Mouse (Mus musculus) heart, postnatal 36 days (tissue): ENCODE data around the gene Rabl3. TPM values are rescaled to one million over a fixed set of nuclear protein-coding genes. Genes with fewer than 3 reads are reported as not detected.

ENCODE experiments used
- DNase-seq, 2 experiments: peaks; one replicate each; pipeline ENCODE4 v3.0.0; 2021 to 2022
- intact Hi-C: fragments of 180-260 bp; cut with DNase I; formaldehyde crosslinking; loops from one replicate; pipeline ENCODE4 v1.15.1; 2025
- total RNA-seq, 2 experiments: library from RNA; stranded (reverse); gene quantifications; 2 replicates each; pipeline ENCODE4 v1.2.3; 2021

Rabl3 gene
- total RNA-seq, 2 experiments from 2014 or later, result 5.0 to 8.2 TPM

DNA sequence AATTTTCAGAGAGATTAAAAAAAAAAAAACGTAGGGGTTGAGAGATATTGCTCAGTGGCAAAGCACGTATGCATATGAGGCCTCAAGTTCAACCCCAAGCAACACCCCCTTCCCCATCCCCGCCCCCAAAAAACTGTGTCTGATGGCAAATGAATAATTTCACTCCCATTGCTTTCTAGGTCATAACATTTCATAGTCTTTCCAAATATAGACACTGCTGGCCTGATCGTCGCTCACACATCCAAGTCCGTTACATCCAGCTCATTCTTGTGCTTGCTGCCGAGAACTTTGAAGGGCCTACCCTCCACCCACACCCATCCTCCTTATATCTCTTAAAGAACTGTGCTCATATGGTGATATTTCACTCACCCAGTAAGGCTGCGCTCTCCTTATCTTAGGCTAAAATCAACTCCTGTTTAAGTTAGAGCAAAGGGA lies 45.5 kb downstream of the Rabl3 start:
- no peak for DNase-seq
- intact Hi-C loops, result no loop called here

DNA sequence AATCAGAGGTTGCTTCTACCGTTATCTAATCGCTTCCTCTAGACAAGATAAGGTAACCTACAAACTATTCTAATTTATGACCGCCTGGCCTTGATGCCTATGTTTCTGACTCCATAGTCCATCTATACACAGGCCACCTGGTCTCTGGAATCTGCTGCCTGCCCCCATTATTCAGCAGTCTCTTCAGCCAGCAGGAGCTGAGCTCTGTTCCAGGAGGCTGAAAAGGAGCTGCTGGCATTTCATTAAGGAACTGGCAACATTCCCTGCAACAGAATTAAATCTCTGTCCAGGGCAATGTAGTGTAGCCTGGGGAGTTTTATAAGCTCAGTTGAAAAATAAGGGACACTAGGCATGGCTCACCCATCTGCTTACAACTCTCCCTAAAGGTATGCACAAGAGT lies 51.2 kb downstream of the Rabl3 start:
- intact Hi-C loops, result no loop called here
- no peak for DNase-seq

GRCm38 (mm10) chr16:37591551-37591950 lies 51.9 kb downstream of the Rabl3 start:
- intact Hi-C loops, result no loop called here
- DNase-seq, result no peak

DNA sequence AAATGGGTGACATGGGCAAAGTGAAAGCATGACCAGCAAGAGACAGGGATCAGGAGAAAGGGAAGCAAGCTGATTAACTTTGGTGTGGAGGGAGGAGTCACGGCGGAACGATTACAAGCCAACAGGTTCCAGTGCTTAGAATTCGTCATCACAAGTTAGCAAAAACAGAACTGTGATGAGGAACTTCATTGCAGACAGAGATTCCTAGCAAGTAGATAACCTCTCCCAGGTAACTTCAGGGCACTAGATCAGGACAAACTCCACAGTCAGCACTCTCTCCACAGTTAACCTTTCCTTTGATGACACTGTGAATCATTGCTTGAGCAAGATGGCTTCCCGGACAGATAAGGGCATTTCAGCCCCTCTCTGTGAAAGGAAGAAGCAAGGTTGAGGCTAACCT lies 57.7 kb downstream of the Rabl3 start:
- intact Hi-C loops, result no loop called here
- DNase-seq, result no peak

DNA sequence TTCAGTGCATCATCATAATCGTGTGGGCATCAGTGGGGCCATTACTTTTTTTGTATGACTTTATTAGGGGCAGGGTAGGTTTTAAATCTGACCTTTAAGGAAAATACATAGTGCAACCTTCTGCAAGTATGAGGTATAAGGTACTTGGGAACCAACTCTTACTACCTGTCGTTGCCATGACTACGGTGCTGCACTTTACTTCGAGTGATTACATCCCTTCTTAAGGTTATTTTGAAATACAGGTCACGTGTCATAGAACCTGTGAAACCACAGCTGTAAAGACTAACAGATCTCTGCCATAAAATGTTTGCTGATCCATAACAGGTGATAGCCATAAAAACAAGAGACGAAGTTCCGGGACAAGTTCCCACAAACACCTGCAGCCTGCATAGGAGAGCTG lies 58.8 kb downstream of the Rabl3 start:
- intact Hi-C loops, result no loop called here
- no peak for DNase-seq

GRCm38 (mm10) chr16:37599326-37599725 lies 59.6 kb downstream of the Rabl3 start:
- DNase-seq, result no peak
- intact Hi-C loops, result no loop called here

DNA sequence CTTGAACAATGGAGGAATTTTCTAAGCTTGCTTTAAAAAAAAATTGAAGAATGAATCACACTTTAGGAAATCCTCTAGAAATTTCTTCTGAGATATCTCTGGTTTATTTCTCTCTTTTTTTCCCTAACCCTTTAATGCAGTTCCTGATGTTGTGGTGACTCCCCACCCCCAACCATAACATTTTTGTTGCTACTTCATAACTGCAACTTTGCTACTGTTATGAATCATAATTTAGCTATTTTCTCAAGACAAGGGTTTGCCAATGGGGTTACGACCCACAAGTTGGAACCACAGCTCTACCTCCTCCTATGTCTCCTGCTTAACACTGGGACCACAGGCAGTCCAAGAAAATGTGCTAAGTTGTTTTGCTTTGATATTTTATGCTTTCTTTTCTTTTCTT lies 63.7 kb downstream of the Rabl3 start:
- intact Hi-C loops, result no loop called here

GRCm38 (mm10) chr16:37604243-37604642 lies 64.6 kb downstream of the Rabl3 start:
- intact Hi-C loops, result no loop called here
- no peak for DNase-seq

More for the DNA sequence above, 63.7 kb downstream of the Rabl3 start:
- DNase-seq, result no peak

DNA sequence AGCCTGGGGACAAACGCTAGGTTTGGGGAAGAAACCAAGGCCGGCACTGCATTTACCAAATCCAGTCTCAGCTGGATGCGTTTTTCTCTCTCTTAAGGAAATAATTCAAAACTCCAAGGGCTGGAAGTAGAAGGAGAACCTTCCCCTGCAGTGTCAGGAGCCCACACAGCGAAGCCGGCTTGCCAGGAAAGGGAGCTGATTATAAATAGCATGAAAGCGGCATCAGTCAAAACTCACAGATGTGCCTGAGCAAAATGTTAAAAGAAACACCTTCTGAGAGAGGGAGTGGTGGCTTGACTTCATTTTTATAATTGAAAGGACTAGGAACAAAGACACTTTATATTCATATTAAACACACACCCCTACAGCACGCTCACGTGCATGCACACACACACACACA lies 70.6 kb downstream of the Rabl3 start:
- no peak for DNase-seq
- intact Hi-C loops, result no loop called here

GRCm38 (mm10) chr16:37611072-37611471 lies 71.4 kb downstream of the Rabl3 start:
- DNase-seq, result no peak
- intact Hi-C loops, result no loop called here

- intact Hi-C loops, result no loop called here
- DNase-seq, result no peak
These were observed 72.3 kb downstream of the Rabl3 start for GRCm38 (mm10) chr16:37612013-37612412.

- intact Hi-C loops, result no loop called here
- no peak for DNase-seq
These were observed 74.9 kb downstream of the Rabl3 start for GRCm38 (mm10) chr16:37614540-37614939.

DNA sequence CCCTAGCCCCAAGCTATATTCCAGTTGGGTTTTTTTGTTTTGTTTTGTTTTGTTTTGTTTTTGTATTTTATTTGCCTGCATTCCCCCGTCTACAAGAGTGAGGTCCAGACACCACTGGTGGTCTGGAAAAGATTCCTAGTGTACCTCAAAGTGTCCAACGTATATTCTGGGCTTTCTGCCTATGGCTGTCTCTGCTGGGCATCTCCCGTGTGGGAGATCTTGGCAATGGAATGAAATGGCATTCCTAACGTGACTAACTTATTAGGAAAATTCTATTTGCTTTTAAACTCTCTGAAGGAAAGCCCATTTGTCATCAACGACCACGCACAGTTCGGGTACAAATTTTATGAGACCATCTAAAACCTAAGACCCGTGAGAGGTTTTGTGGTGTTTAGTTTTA lies 75.7 kb downstream of the Rabl3 start:
- DNase-seq, result no peak
- intact Hi-C loops, result no loop called here

GRCm38 (mm10) chr16:37616104-37616503 lies 76.4 kb downstream of the Rabl3 start:
- intact Hi-C loops, result no loop called here
- no peak for DNase-seq

GRCm38 (mm10) chr16:37617695-37618094 lies 78.0 kb downstream of the Rabl3 start:
- no peak for DNase-seq
- intact Hi-C loops, result no loop called here

Other genes starting within 250 kb of the Rabl3 start
- not detected for gene Stxbp5l, start 154.9 kb upstream of the Rabl3 start, total RNA-seq
- 1 to 10 TPM; 5.5 to 6.9 TPM for gene Gtf2e1, start 96 bp upstream of the Rabl3 start, total RNA-seq
- gene Hgd, start 40.3 kb downstream of the Rabl3 start, total RNA-seq, result under 1 TPM in 1 of 2 experiments, not detected in 1; 0.27 TPM
- 100 to 1,000 TPM; 164 to 183 TPM for gene Ndufb4, start 114.6 kb downstream of the Rabl3 start, total RNA-seq
- gene Fstl1, start 237.0 kb downstream of the Rabl3 start, total RNA-seq, result 100 to 1,000 TPM in 1 of 2 experiments, 10 to 100 TPM in 1; 80.0 to 103 TPM